Mouse (Mus musculus): ENCODE data around the gene Ndufa1.
"Not testable (repeated sequence)": the region's sequence is repeated elsewhere in the genome, so short reads cannot be mapped to it uniquely, and the experiment has no call there.

Ndufa1 gene

GRCm38 (mm10) chrX:37191105-37191743 lies at the start of gene Ndufa1, which contains the start of gene Rnf113a1:
TSS of gene Ndufa1 (minus strand) at chrX:37191163.
TSS of gene Rnf113a1 (plus strand) at chrX:37191245.
- DNase-seq (ENCODE audit: low read depth, low spot score), result peak; percentile 86

GRCm38 (mm10) chrX:37222158-37222557 lies 31.2 kb upstream of the Ndufa1 start, which contains the start of gene Rhox1:
TSS of gene Rhox1 (minus strand) at chrX:37222258.
- DNase-seq (ENCODE audit: low read depth, low spot score), result not testable (repeated sequence)

GRCm38 (mm10) chrX:37210941-37211340 lies 20.0 kb upstream of the Ndufa1 start, which contains the start of gene Gm9:
TSS of gene Gm9 (minus strand) at chrX:37211041.
- no peak for DNase-seq (ENCODE audit: low read depth, low spot score)

- peak; percentile 49 for DNase-seq (ENCODE audit: low read depth, low spot score)
Observed at GRCm38 (mm10) chrX:37198676-37199075, 7.7 kb upstream of the Ndufa1 start.

- peak; percentile 16 for DNase-seq (ENCODE audit: low read depth, low spot score)
Observed at GRCm38 (mm10) chrX:37191744-37192379, 899 bp upstream of the Ndufa1 start.

- no peak for DNase-seq (ENCODE audit: low read depth, low spot score)
Observed at GRCm38 (mm10) chrX:37190755-37191104, 233 bp downstream of the Ndufa1 start.

GRCm38 (mm10) chrX:37184401-37184800 lies 6.6 kb downstream of the Ndufa1 start:
- not testable (repeated sequence) for DNase-seq (ENCODE audit: low read depth, low spot score)

- DNase-seq (ENCODE audit: low read depth, low spot score), result no peak
Observed at GRCm38 (mm10) chrX:37168742-37169141, 22.2 kb downstream of the Ndufa1 start, which contains the start of gene Akap14. TSS of gene Akap14 (minus strand) at chrX:37168842.

GRCm38 (mm10) chrX:37167085-37167484 lies 23.9 kb downstream of the Ndufa1 start:
- DNase-seq (ENCODE audit: low read depth, low spot score), result peak; percentile 66

- DNase-seq (ENCODE audit: low read depth, low spot score), result no peak
Observed at GRCm38 (mm10) chrX:37163115-37163514, 27.8 kb downstream of the Ndufa1 start.

- DNase-seq (ENCODE audit: low read depth, low spot score), result no peak
Observed at GRCm38 (mm10) chrX:37161169-37161568, 29.8 kb downstream of the Ndufa1 start.

GRCm38 (mm10) chrX:37157839-37158238 lies 33.1 kb downstream of the Ndufa1 start:
- DNase-seq (ENCODE audit: low read depth, low spot score), result no peak

- DNase-seq (ENCODE audit: low read depth, low spot score), result peak; percentile 43
Observed at GRCm38 (mm10) chrX:37144954-37145353, 46.0 kb downstream of the Ndufa1 start.

- not testable (repeated sequence) for DNase-seq (ENCODE audit: low read depth, low spot score)
Observed at GRCm38 (mm10) chrX:37144498-37144897, 46.5 kb downstream of the Ndufa1 start.

- no peak for DNase-seq (ENCODE audit: low read depth, low spot score)
Observed at GRCm38 (mm10) chrX:37141732-37142131, 49.2 kb downstream of the Ndufa1 start.

Data from ZHBTc4 (cell line).